Mouse (Mus musculus) T-cell, adult 2 months (primary cell): ENCODE measurements at regions not wholly inside any gene's neighbourhood (a gene's known extent, or its start where the extent isn't known, plus 50 kb on each side); places are given as distances from the start of the nearest gene placed in this dataset.

Experiments used
- DNase-seq: peaks from one replicate; pipeline ENCODE4 v3.0.0; 2022; ENCODE audit warnings: low spot score

DNA sequence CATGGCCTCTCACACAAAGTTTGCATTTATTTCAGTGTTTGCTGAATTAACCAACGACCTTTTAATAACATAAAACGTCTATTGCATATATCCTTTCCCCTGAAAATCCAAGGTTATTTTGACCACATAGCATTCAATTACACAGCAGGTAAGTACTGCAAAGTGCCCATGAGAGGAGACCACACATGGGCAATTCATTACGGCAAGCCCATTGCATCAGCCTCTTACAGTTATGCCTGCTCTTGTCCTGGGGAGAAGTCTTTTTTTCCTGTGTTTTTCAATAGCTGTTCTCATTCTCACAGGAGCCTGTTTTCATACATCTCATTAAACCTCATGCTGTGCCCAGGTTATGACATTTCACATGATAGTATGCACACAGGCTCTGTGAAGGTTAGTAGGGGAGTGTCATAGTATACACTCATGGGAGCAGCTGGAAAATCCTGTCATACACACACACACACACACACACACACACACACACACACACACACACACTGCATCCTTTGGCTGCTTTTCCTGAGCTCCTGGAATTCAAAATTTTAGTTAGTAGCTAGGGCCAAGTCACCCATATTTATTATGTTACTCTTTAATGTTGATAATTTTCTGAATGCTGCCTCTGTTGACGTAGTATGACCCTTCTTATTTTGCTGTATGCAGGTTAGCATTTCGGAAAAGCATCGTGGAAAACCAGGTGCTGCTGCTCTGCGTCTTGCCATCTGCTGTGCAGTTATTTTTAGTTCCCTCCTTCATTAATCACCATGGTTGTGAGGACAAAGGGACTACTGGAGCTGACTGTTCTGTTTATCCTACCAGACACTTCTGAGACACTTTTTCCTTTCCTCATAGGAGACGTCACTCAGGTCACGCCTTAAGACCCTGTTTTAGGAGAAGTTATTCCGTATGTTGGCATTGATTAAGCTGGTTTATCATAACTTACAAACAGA, 483.6 kb downstream of the Bckdhb start:
- DNase-seq, result no peak
